Mouse (Mus musculus): ENCODE data around the gene Csnk1e. TPM values are rescaled to one million over a fixed set of nuclear protein-coding genes. Genes with fewer than 3 reads are reported as not detected.
A peak's percentile ranks its signal among the peaks of the same experiment; 100 is the strongest.

Csnk1e gene
- polyA plus RNA-seq, 1 experiment from 2014 or later = 91.0 TPM

DNA sequence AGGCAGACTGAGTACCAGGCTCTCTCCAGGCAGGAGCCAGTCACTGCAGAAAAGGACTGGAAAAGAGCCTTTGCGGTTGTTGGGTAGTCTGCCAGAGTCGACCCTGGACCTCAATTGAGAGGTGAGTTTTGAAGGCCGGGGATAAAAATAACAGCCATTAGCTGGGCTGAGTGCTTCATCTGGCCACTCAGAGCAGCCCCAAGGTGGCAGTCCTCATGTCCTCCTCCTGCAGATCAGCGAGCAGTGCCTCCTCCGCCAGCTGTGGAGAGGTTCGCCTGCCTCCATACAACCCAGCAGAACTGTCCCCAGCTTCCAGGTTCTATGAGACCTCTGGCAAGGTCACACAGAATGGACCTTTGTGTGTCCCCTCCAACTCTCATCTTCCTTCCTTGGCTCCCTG, 21.9 kb upstream of the Csnk1e start:
- 26% methylated on average over 6 of the region's 6 CpGs for WGBS (ENCODE audit: insufficient replicate concordance)
- peaks cover 14% of the 10 kb centered on the region for H3K4me1 ChIP-seq (ENCODE audit: control insufficient read depth, insufficient read depth, low read length)
- no peak overlapping the region for H3K9ac ChIP-seq (ENCODE audit: low read depth, low read length)
- ATAC-seq (replicated peaks; ENCODE audit: insufficient number of reproducible peaks, low FRiP score, low TSS enrichment) = no peak
- H3K9me3 ChIP-seq (replicated peaks; ENCODE audit: control insufficient read depth, low read length) = no peaks in the 10 kb centered on the region
- peaks cover 21% of the 10 kb centered on the region for H3K27me3 ChIP-seq (ENCODE audit: control insufficient read depth, insufficient read depth, low read length)
- H3K36me3 ChIP-seq (ENCODE audit: control insufficient read depth, insufficient read depth, low read length) = no peaks in the 10 kb centered on the region
- H3K4me2 ChIP-seq = peak overlapping the region; percentile 8; the same call in 1 of the 2 replicates
- H3K4me3 ChIP-seq (ENCODE audit: low read depth, low read length) = no peak overlapping the region
- H3K27ac ChIP-seq (ENCODE audit: low read depth, low read length) = peak overlapping the region; percentile 62

DNA sequence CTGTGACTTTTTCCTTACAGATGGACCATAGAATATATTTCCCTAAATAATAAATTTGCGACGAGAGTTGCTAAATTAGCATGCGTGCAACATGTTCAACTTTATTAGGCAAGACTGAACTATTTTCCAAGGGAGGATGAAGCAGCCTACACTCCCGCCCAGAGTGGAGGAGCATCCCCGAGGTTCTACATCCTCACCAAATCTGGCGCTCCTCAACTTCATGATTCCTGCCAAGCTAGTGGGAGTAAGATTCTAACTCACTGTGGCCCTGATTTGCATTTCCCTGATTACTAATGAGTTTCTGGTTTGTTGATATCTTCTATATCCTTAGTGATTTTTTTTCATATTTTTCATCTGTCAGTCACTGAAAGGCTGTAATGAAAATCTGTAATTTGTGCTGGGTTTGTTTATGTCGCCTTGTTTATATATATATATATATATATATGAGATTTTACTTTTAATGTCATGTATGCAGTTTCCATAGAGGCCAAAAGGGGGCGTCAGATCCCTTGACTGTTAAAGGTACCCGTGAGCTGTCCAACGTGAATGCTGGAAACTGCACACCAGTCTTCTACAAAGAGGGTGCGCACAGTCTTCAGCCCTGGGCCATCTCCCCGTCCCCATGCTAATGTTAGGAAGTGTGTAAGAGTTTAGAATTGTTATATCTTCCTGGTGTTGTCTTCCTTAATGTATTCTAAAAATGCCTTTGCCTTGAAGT, 18.4 kb upstream of the Csnk1e start:
- H3K4me3 ChIP-seq (ENCODE audit: low read depth, low read length) = no peak overlapping the region
- H3K27me3 ChIP-seq (ENCODE audit: control insufficient read depth, insufficient read depth, low read length) = no peaks in the 10 kb centered on the region
- H3K4me2 ChIP-seq = no peak overlapping the region
- no peak overlapping the region for H3K9ac ChIP-seq (ENCODE audit: low read depth, low read length)
- ATAC-seq (replicated peaks; ENCODE audit: insufficient number of reproducible peaks, low FRiP score, low TSS enrichment) = no peak
- H3K36me3 ChIP-seq (ENCODE audit: control insufficient read depth, insufficient read depth, low read length) = no peaks in the 10 kb centered on the region
- WGBS (ENCODE audit: insufficient replicate concordance) = 48% methylated on average over 12 of the region's 12 CpGs
- no peak overlapping the region for H3K27ac ChIP-seq (ENCODE audit: low read depth, low read length)
- H3K4me1 ChIP-seq (ENCODE audit: control insufficient read depth, insufficient read depth, low read length) = peaks cover 12% of the 10 kb centered on the region
- no peaks in the 10 kb centered on the region for H3K9me3 ChIP-seq (replicated peaks; ENCODE audit: control insufficient read depth, low read length)

- H3K4me3 ChIP-seq (ENCODE audit: low read depth, low read length) = no peak overlapping the region
- peaks cover 11% of the 10 kb centered on the region for H3K4me1 ChIP-seq (ENCODE audit: control insufficient read depth, insufficient read depth, low read length)
- no peaks in the 10 kb centered on the region for H3K36me3 ChIP-seq (ENCODE audit: control insufficient read depth, insufficient read depth, low read length)
- H3K27me3 ChIP-seq (ENCODE audit: control insufficient read depth, insufficient read depth, low read length) = no peaks in the 10 kb centered on the region
- no peak overlapping the region for H3K9ac ChIP-seq (ENCODE audit: low read depth, low read length)
- no peaks in the 10 kb centered on the region for H3K9me3 ChIP-seq (replicated peaks; ENCODE audit: control insufficient read depth, low read length)
- 74% methylated on average over 5 of the region's 5 CpGs for WGBS (ENCODE audit: insufficient replicate concordance)
- no peak for ATAC-seq (replicated peaks; ENCODE audit: insufficient number of reproducible peaks, low FRiP score, low TSS enrichment)
- H3K27ac ChIP-seq (ENCODE audit: low read depth, low read length) = no peak overlapping the region
- H3K4me2 ChIP-seq = no peak overlapping the region
Measured at GRCm38 (mm10) chr15:79473042-79473441, 17.7 kb upstream of the Csnk1e start.

DNA sequence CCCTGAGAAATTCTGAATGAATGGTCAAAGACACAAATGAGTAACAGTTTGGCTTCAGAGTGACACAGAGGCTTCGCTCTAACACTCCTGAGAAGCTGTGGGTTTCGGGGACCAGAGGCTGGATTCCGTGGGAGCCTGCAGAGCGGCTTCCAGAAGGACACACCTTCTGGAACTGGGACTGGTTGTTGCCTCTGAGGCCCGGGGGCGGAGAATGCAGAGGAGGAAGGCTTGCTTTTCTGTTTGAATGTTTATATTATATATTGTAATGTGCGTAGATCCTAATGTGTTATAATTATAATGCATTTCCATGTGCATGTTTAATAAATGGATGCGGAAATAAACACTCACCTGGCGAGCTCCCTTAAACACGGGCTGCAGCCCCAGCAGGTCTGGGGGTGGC, 15.7 kb upstream of the Csnk1e start:
- no peak for ATAC-seq (replicated peaks; ENCODE audit: insufficient number of reproducible peaks, low FRiP score, low TSS enrichment)
- H3K4me2 ChIP-seq = peak overlapping the region; percentile 45; the same call in 1 of the 2 replicates
- 43% methylated on average over 10 of the region's 10 CpGs for WGBS (ENCODE audit: insufficient replicate concordance)
- no peaks in the 10 kb centered on the region for H3K36me3 ChIP-seq (ENCODE audit: control insufficient read depth, insufficient read depth, low read length)
- no peak overlapping the region for H3K9ac ChIP-seq (ENCODE audit: low read depth, low read length)
- H3K4me1 ChIP-seq (ENCODE audit: control insufficient read depth, insufficient read depth, low read length) = 0 out of 2 replicates have a peak, but pooled peaks cover 5% of the 10 kb centered on the region
- no peak overlapping the region for H3K27ac ChIP-seq (ENCODE audit: low read depth, low read length)
- no peaks in the 10 kb centered on the region for H3K9me3 ChIP-seq (replicated peaks; ENCODE audit: control insufficient read depth, low read length)
- H3K4me3 ChIP-seq (ENCODE audit: low read depth, low read length) = no peak overlapping the region
- H3K27me3 ChIP-seq (ENCODE audit: control insufficient read depth, insufficient read depth, low read length) = peaks cover 4% of the 10 kb centered on the region; the same call in 1 of the 2 replicates

DNA sequence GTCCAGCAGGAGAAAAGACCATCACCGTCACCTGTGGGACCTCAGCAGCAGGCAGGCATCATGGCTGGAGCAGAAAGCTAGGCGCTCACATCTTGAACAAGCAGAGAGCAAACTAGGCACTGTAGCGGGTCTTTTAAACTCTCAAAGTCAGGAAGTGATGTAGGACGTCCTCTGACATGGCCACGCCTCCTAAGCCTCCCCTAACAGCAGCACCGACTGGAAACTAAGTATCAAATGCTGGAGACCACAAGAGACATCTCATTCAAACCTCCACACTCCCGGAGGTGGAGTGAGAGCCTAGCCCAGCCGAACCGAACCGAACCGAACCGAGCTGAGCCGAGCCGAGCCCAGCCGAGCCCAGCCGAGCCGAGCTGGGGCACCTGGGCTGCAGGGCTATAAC, 15.2 kb upstream of the Csnk1e start:
- H3K9me3 ChIP-seq (replicated peaks; ENCODE audit: control insufficient read depth, low read length) = no peaks in the 10 kb centered on the region
- peak overlapping the region; percentile 21; the same call in 1 of the 2 replicates for H3K4me3 ChIP-seq (ENCODE audit: low read depth, low read length)
- H3K4me2 ChIP-seq = peak overlapping the region; percentile 45
- H3K27me3 ChIP-seq (ENCODE audit: control insufficient read depth, insufficient read depth, low read length) = peaks cover 4% of the 10 kb centered on the region; the same call in 1 of the 2 replicates
- 18% methylated on average over 17 of the region's 17 CpGs for WGBS (ENCODE audit: insufficient replicate concordance)
- no peaks in the 10 kb centered on the region for H3K36me3 ChIP-seq (ENCODE audit: control insufficient read depth, insufficient read depth, low read length)
- H3K27ac ChIP-seq (ENCODE audit: low read depth, low read length) = no peak overlapping the region
- H3K4me1 ChIP-seq (ENCODE audit: control insufficient read depth, insufficient read depth, low read length) = 0 out of 2 replicates have a peak, but pooled peaks cover 5% of the 10 kb centered on the region
- no peak for ATAC-seq (replicated peaks; ENCODE audit: insufficient number of reproducible peaks, low FRiP score, low TSS enrichment)
- 0 out of 2 replicates have a peak overlapping the region, but pooled peaks have one; percentile 36 for H3K9ac ChIP-seq (ENCODE audit: low read depth, low read length)

- no peak overlapping the region for H3K27ac ChIP-seq (ENCODE audit: low read depth, low read length)
- no peaks in the 10 kb centered on the region for H3K9me3 ChIP-seq (replicated peaks; ENCODE audit: control insufficient read depth, low read length)
- no peaks in the 10 kb centered on the region for H3K36me3 ChIP-seq (ENCODE audit: control insufficient read depth, insufficient read depth, low read length)
- H3K4me2 ChIP-seq = no peak overlapping the region
- 0 out of 2 replicates have a peak, but pooled peaks cover 5% of the 10 kb centered on the region for H3K4me1 ChIP-seq (ENCODE audit: control insufficient read depth, insufficient read depth, low read length)
- ATAC-seq (replicated peaks; ENCODE audit: insufficient number of reproducible peaks, low FRiP score, low TSS enrichment) = no peak
- no peak overlapping the region for H3K9ac ChIP-seq (ENCODE audit: low read depth, low read length)
- 59% methylated on average over 5 of the region's 5 CpGs for WGBS (ENCODE audit: insufficient replicate concordance)
- peaks cover 4% of the 10 kb centered on the region; the same call in 1 of the 2 replicates for H3K27me3 ChIP-seq (ENCODE audit: control insufficient read depth, insufficient read depth, low read length)
- H3K4me3 ChIP-seq (ENCODE audit: low read depth, low read length) = no peak overlapping the region
Measured at GRCm38 (mm10) chr15:79469577-79469976, 14.2 kb upstream of the Csnk1e start.

- 7% methylated on average over 18 of the region's 18 CpGs for WGBS (ENCODE audit: insufficient replicate concordance)
- Histone ChIP-seq H3K9me3 (replicated peaks; ENCODE audit: control insufficient read depth, low read length) (no peaks in the 10 kb centered on the region), H3K36me3 (ENCODE audit: control insufficient read depth, insufficient read depth, low read length) (no peaks in the 10 kb centered on the region), H3K4me1 (ENCODE audit: control insufficient read depth, insufficient read depth, low read length) (0 out of 2 replicates have a peak, but pooled peaks cover 5% of the 10 kb centered on the region), H3K27ac (ENCODE audit: low read depth, low read length) (no peak overlapping the region), H3K27me3 (ENCODE audit: control insufficient read depth, insufficient read depth, low read length) (peaks cover 4% of the 10 kb centered on the region; the same call in 1 of the 2 replicates), H3K4me3 (ENCODE audit: low read depth, low read length) (no peak overlapping the region), H3K4me2 (peak overlapping the region; percentile 20), H3K9ac (ENCODE audit: low read depth, low read length) (no peak overlapping the region)
- peak; percentile 67; the same call in 1 of the 2 replicates for ATAC-seq (replicated peaks; ENCODE audit: insufficient number of reproducible peaks, low FRiP score, low TSS enrichment)
Measured at GRCm38 (mm10) chr15:79466601-79467286, 11.4 kb upstream of the Csnk1e start.

- H3K4me2 ChIP-seq = no peak overlapping the region
- no peaks in the 10 kb centered on the region for H3K36me3 ChIP-seq (ENCODE audit: control insufficient read depth, insufficient read depth, low read length)
- H3K4me1 ChIP-seq (ENCODE audit: control insufficient read depth, insufficient read depth, low read length) = peaks cover 17% of the 10 kb centered on the region
- no peaks in the 10 kb centered on the region for H3K9me3 ChIP-seq (replicated peaks; ENCODE audit: control insufficient read depth, low read length)
- ATAC-seq (replicated peaks; ENCODE audit: insufficient number of reproducible peaks, low FRiP score, low TSS enrichment) = no peak
- peak overlapping the region; percentile 15; the same call in 1 of the 2 replicates for H3K27ac ChIP-seq (ENCODE audit: low read depth, low read length)
- 62% methylated on average over 6 of the region's 6 CpGs for WGBS (ENCODE audit: insufficient replicate concordance)
- H3K4me3 ChIP-seq (ENCODE audit: low read depth, low read length) = no peak overlapping the region
- H3K27me3 ChIP-seq (ENCODE audit: control insufficient read depth, insufficient read depth, low read length) = peaks cover 5% of the 10 kb centered on the region
- no peak overlapping the region for H3K9ac ChIP-seq (ENCODE audit: low read depth, low read length)
Measured at GRCm38 (mm10) chr15:79456546-79456945, 1.2 kb upstream of the Csnk1e start.

All from heart, embryonic 11.5 days (tissue).